Mouse (Mus musculus) megakaryocyte, embryonic 14.5 days (primary cell): ENCODE results near the gene Gm7030.
"Not testable (repeated sequence)": the region's sequence is repeated elsewhere in the genome, so short reads cannot be mapped to it uniquely, and the experiment has no call there.

ENCODE experiments used
- FLI1 ChIP-seq: IDR thresholded peaks from 2 replicates; pipeline ENCODE4 v1.6.1; 2012; ENCODE audit warnings: low read length, inconsistent platforms, mixed read lengths
- GATA1 ChIP-seq: IDR thresholded peaks from 3 replicates; pipeline ENCODE4 v1.6.1; 2012; ENCODE audit warnings: mixed read lengths, low read length, inconsistent platforms, borderline replicate concordance

DNA sequence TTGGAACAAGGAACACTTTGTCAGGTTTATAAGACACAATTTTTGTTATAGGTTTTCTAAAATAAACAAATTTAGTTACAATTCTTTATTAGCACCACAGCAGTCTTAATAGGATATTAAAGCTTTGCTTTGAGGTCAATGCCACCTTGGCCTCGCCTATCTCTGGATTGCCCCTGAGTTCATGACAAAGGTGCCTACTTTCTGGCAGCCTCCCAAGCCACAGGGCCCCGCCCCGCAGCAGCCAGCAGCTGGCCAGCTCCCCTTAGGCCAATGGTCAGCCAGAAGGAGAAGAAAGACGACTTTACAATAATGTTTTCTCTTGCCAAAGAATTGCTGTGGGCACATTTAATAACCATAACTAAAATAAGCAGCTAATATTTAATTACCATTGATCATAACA, 22.0 kb upstream of the Gm7030 start:
- not testable (repeated sequence) for TF ChIP-seq GATA1, FLI1
